Mouse (Mus musculus) heart, adult 2 months (tissue): ENCODE measurements at regions not wholly inside any gene's neighbourhood (a gene's known extent, or its start where the extent isn't known, plus 50 kb on each side); places are given as distances from the start of the nearest gene placed in this dataset.
A peak's percentile ranks its signal among the peaks of the same experiment; 100 is the strongest.

Experiments
- DNase-seq, 2 experiments: peaks; one replicate each; pipeline ENCODE4 v3.0.0; 2021
- H3K27ac ChIP-seq: fragments of 200-600 bp; 2 replicates; pipeline ENCODE4 v1.8.1; 2022
- H3K27me3 ChIP-seq: fragments of 200-500 bp; 2 replicates; pipeline ENCODE4 v1.6.1; 2012; ENCODE audit warnings: mild to moderate bottlenecking, low read length, inconsistent platforms, mixed read lengths; ENCODE audit not compliant: control insufficient read depth, insufficient read depth
- H3K36me3 ChIP-seq: fragments of 200-500 bp; 2 replicates; pipeline ENCODE4 v1.6.1; 2012; ENCODE audit warnings: low read length, inconsistent platforms; ENCODE audit not compliant: control insufficient read depth, insufficient read depth
- H3K4me1 ChIP-seq: fragments of 200-500 bp; 2 replicates; pipeline ENCODE4 v1.6.1; 2011; ENCODE audit warnings: low read length; ENCODE audit not compliant: control insufficient read depth, insufficient read depth
- H3K4me3 ChIP-seq: fragments of 200-600 bp; 2 replicates; pipeline ENCODE4 v1.8.1; 2022
- H3K79me2 ChIP-seq: fragments of 200-500 bp; replicated peaks from 2 replicates; pipeline ENCODE4 v1.6.1; 2012; ENCODE audit warnings: mild to moderate bottlenecking, inconsistent platforms, low read length, moderate library complexity, mixed read lengths; ENCODE audit not compliant: control insufficient read depth, insufficient read depth
- H3K9ac ChIP-seq: fragments of 200-500 bp; 2 replicates; pipeline ENCODE4 v1.6.1; 2012; ENCODE audit warnings: low read depth, mild to moderate bottlenecking, control low read depth, inconsistent platforms, low read length, mixed read lengths
- CTCF ChIP-seq: fragments of 200-600 bp; IDR thresholded peaks from 2 replicates; pipeline ENCODE4 v1.8.1; 2022; ENCODE audit warnings: antibody characterized with exemption, mild to moderate bottlenecking, moderate library complexity
- EP300 ChIP-seq: fragments of 200-500 bp; IDR thresholded peaks from 2 replicates; pipeline ENCODE4 v1.6.1; 2011; ENCODE audit warnings: low read depth, low read length, control low read depth; ENCODE audit not compliant: insufficient read depth
- POLR2A ChIP-seq: fragments of 200-500 bp; IDR thresholded peaks from 2 replicates; pipeline ENCODE4 v1.6.1; 2011; ENCODE audit warnings: mild to moderate bottlenecking, low read depth, low read length, control low read depth; ENCODE audit not compliant: insufficient read depth
- WGBS: fragments of 180-500 bp; shearing (Covaris S2); methylation state at CpG from one replicate; pipeline ENCODE4 v1.1.7; 2018; 5-methylcytosine and 5-hydroxymethylcytosine counted together
- intact Hi-C: fragments of 180-260 bp; cut with DNase I; formaldehyde crosslinking; loops from one replicate; pipeline ENCODE4 v1.15.1; 2025

DNA sequence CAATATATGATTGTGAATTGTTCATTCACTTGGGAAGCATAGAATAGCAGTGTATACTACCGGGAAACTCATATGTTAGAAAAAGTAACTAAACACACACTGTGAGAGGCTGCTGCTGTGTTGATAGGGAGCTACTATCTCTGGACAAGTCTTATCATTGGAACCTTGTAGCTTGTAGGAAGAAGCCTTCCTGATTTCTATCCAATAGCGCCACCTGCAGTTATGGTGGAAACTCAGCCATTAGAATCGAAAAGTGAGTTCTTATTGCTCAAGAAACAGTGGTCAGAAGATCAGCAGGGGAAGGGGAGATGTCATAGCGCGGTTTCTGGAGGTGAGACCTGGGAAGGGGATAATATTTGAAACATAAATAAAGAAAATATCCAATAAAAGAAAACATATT lies 1245.1 kb upstream of the Cdh6 start:
- 36% methylated on average over 5 of the region's 5 CpGs for WGBS
- Histone ChIP-seq H3K79me2 (no peaks in the 10 kb centered on the region), H3K36me3 (no peaks in the 10 kb centered on the region), H3K27me3 (no peaks in the 10 kb centered on the region), H3K4me1 (no peaks in the 10 kb centered on the region), H3K4me3 (no peak overlapping the region), H3K27ac (no peak overlapping the region), H3K9ac (no peak overlapping the region)
- TF ChIP-seq POLR2A, result no peak
- no peak for TF ChIP-seq EP300
- TF ChIP-seq CTCF, result peak; percentile 28
- no peak for DNase-seq
- intact Hi-C loops, result no loop called here

DNA sequence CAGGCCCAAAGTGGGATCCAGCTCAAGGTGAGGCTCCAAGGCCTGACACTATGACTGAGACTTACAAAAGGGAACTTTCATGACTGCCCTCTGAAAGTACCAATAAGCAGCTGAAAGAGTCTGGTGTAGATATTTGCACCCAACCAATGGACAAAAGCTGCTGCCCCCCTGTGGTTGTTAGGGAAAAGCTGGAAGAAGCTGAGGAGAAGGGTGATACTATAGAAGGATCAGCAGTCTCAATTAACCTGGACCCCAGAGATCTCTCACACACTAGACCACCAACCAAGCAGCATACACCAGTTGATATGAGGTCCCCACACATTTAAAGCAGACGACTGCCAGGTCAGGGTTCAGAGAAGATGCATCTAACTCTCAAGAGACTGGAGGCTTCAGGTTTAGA lies 1211.9 kb upstream of the Cdh6 start:
- Histone ChIP-seq H3K79me2 (no peaks in the 10 kb centered on the region), H3K27me3 (no peaks in the 10 kb centered on the region), H3K4me3 (no peak overlapping the region), H3K36me3 (no peaks in the 10 kb centered on the region), H3K27ac (no peak overlapping the region), H3K4me1 (no peaks in the 10 kb centered on the region), H3K9ac (no peak overlapping the region)
- 42% methylated on average over 1 of the region's 1 CpGs for WGBS
- intact Hi-C loops, result no loop called here
- no peak for DNase-seq
- TF ChIP-seq POLR2A, result no peak
- TF ChIP-seq CTCF, result no peak
- no peak for TF ChIP-seq EP300

DNA sequence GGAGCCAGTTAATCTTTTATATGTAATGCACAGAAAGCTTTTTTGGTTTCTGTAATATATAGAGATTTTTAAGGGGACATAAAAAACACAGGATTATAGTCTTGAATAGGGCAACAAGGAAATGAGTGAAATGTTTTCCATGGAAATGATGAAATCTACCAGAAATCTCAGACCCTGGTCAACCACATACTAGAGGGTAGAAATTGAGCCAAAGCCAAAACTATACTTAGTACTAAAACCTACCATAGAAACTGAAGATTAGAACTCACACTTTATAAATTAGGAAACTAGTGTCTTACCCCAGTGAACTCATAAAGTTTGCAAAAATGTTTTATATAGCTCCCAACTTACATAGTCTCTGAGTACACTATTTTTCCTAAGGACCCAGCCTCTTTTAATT lies 1204.9 kb upstream of the Cdh6 start:
- intact Hi-C loops, result no loop called here
- no peaks in the 10 kb centered on the region for H3K36me3 ChIP-seq
- H3K27ac ChIP-seq, result no peak overlapping the region
- no peak overlapping the region for H3K9ac ChIP-seq
- H3K4me1 ChIP-seq, result no peaks in the 10 kb centered on the region
- no peak overlapping the region for H3K4me3 ChIP-seq
- no peaks in the 10 kb centered on the region for H3K79me2 ChIP-seq
- DNase-seq, result no peak
- H3K27me3 ChIP-seq, result no peaks in the 10 kb centered on the region
- TF ChIP-seq CTCF, result no peak
- no peak for TF ChIP-seq EP300
- no peak for TF ChIP-seq POLR2A
